Mouse (Mus musculus): ENCODE measurements around the gene Arsa.

Gene Arsa

GRCm38 (mm10) chr15:89494970-89495369 lies 17.7 kb upstream of the Arsa start:
- no peak for DNase-seq (ENCODE audit: low spot score)

- no peak for DNase-seq (ENCODE audit: low spot score)
Observed at GRCm38 (mm10) chr15:89488611-89489117, 11.4 kb upstream of the Arsa start.

- DNase-seq (ENCODE audit: low spot score): no peak
Observed at GRCm38 (mm10) chr15:89488182-89488581, 11.0 kb upstream of the Arsa start.

GRCm38 (mm10) chr15:89480584-89480983 lies 3.4 kb upstream of the Arsa start:
- DNase-seq (ENCODE audit: low spot score): peak; percentile 66

DNA sequence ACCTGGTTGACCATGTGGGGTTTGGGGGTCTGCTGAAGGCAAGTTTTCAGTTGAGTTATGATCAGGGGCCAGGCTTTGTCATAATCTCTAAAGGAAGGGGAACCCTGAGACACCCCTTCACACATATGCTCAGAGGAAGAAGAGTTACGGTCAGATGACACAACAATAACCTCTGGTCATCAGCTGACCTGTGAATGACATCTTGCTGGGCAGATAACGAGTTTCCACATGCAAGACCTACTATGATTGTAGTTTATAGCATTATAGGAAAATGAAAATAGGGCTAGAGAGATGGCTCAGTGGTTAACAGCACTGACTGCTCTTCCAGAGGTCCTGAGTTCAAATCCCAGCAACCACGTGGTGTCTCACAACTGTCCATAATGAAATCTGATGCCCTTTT lies 1.4 kb upstream of the Arsa start:
- DNase-seq (ENCODE audit: low spot score): no peak

GRCm38 (mm10) chr15:89477806-89478205 lies 581 bp upstream of the Arsa start:
- no peak for DNase-seq (ENCODE audit: low spot score)

GRCm38 (mm10) chr15:89476475-89476815 lies 780 bp downstream of the Arsa start:
- no peak for DNase-seq (ENCODE audit: low spot score)

DNA sequence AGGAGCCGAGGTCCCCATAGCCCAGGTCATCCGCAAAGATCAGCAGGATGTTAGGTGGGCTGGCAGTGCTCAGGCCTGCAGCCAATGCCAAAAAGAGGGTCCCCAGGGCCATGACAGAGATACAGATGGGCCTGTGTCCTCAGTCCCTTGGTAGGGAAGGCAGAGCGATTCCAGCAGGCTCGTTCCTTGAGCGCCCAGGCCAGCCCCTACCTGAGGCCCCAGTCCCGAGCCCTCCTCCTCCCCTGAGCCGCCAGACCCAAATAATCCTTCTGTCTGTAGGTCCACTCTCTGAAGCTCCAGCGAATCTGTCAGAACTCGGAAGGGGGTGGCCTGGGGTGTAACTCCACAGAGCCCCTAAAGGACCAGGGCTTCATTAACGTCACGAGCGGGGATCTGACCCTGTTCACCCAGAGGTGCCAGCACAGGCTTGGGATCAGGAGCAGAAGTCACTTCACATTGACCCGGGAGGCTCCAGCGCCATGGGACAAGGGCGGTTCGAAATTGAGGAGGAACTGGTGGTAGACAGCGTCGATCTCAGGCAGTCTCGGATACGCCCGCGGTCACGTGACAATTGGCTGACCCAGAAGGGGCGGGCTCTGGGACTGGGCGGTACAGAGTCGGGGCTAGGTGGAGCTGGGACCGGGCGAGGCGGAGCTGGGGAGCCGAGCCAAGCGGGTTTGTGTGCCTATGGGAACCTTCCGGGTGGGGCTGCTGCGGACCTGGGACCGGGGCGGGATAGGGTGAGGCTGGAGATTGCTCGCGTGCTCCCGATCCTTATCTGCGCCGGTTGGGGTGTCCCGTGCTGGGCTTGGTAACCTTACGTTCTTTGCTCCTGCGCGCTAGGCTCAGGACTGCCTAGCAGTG lies 1.4 kb downstream of the Arsa start:
- DNase-seq (ENCODE audit: low spot score): peak; percentile 95

- DNase-seq (ENCODE audit: low spot score): no peak
Observed at GRCm38 (mm10) chr15:89475293-89475600, 2.0 kb downstream of the Arsa start.

- DNase-seq (ENCODE audit: low spot score): no peak
Observed at GRCm38 (mm10) chr15:89474596-89475292, 2.5 kb downstream of the Arsa start.

DNA sequence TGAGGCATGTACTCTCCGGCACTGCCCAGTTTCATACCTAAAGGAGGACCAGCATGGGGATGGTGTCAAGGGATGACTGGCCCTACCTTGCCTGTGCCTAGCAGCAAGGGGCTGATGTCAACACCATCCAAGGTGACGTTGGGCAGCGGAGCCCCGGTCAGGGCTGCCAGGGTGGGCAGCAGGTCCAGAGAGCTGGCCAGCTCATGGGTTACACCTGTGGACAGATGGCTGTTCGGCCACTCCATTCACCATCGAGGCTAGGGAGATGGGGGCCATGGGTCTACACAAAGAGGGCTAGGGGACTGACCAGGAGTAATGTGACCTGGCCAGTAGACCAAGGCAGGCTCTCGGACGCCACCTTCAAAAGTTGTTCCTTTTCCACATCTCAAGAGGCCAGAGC lies 3.3 kb downstream of the Arsa start:
- DNase-seq (ENCODE audit: low spot score): no peak

- no peak for DNase-seq (ENCODE audit: low spot score)
Observed at GRCm38 (mm10) chr15:89473370-89473769, 3.9 kb downstream of the Arsa start.

DNA sequence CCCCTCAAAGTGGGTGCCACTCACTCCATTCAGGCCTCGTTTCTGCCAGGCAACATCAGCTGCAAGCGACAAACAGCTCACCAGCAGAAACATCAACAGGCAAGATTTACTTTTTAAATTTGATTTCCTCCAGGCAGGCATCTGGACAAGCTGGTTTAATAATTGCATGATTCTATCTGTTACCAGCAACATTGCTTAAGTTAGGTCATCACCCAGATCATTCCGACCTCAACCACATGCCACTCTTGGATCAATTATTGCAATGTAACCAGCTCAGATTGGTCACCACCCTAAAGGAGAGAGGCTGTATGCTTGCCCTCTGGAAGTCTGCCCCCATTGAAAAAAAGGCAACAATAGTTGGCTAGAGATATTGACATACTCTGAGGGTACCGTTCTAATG lies 5.7 kb downstream of the Arsa start:
- DNase-seq (ENCODE audit: low spot score): peak; percentile 66

DNA sequence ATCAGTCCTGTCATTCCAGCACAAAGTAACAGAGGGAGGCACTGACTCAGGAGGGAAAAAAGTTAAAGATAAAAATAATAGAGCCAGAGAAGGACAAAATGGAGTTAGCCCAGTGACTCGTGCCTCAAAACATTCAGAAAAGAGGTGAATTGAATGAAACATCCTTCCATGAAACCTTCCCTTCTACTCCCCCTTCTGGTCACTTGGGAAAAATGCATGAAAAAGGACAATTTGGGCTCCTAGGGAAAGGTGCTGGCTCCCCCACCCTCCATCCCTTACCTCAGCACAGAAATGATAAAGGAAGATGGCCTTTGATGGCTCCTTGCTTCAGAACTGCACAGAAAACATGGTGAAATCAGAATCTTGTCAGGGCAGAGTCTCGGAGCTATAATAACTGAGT lies 8.6 kb downstream of the Arsa start:
- DNase-seq (ENCODE audit: low spot score): peak; percentile 75

DNA sequence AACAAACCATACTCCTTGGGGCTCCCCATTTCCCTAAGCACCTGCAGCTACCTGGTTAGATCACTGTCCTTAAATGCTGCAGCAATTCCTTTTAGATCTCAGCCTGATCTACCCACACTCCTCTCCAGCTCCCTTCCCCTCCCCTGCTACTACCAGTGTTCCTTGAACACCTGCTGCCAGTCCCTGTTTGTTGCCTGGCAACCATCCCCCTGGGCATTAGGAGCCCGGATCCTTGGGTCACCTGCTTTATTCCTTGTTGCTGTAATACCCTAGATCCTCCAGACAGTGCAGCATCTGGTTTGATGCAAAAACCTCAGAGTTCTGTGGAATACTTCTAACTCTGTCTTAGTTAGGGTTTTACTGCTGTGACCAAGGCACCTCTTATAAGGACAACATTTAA lies 12.2 kb downstream of the Arsa start:
- DNase-seq (ENCODE audit: low spot score): peak; percentile 92

GRCm38 (mm10) chr15:89463334-89464235 lies 13.6 kb downstream of the Arsa start:
- no peak for DNase-seq (ENCODE audit: low spot score)

DNA sequence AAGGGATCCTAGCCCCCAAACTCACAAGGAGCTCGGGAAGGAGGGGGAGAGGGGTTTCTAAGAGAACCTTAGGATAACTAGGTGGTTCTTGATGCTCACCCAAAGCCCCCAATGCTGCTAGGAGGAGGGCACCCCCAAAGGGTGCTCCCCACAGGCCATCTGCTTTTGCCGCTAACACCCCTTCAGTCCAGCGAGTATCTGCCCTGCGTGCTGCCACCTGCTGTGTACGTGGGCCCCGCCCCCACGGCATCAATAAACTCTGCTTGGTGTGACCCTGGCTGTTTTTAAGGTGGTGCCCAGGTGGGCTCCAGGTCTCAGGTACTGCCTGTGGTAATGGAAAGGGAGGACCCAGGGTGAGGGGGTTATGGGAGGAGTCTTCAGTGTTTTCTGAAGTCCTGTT lies 15.0 kb downstream of the Arsa start:
- no peak for DNase-seq (ENCODE audit: low spot score)

DNA sequence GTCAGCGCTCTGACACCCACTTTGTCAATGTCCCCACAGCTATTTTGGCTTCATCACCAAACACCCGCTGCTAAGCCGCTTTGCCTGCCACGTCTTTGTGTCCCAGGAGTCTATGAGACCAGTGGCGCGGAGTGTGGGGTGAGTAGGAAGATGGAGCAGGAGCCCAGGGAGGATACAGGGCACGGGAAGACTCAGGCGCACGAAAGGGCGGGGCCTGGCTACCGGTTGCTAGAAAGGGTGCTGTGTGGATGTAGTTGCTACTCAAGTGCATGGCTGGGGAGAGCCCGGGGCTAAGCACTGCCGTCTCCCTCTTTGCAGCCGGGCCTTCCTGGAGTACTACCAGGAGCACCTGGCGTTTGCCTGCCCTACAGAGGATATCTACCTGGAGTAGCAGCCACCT lies 15.9 kb downstream of the Arsa start:
- no peak for DNase-seq (ENCODE audit: low spot score)

DNA sequence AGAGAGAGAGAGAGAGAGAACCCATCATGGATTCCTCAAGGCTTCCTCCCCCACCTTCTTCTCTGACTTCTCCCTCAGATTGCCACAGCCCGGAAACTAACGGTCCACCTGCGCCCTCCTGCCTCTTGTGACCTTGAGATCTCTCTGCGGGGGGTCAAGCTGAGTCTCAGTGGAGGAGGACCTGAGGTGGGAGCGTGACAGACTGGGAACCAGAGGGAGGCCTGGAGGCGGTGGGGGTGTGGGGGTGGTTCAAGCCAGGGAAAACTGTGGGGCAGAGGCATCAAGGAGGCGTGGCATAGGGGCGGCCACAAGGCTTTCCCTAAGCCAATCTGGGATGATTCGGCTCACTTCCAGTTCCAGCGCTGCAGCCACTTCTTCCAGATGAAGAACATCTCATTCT lies 16.9 kb downstream of the Arsa start:
- DNase-seq (ENCODE audit: low spot score): no peak

GRCm38 (mm10) chr15:89459821-89460220 lies 17.4 kb downstream of the Arsa start:
- DNase-seq (ENCODE audit: low spot score): no peak

DNA sequence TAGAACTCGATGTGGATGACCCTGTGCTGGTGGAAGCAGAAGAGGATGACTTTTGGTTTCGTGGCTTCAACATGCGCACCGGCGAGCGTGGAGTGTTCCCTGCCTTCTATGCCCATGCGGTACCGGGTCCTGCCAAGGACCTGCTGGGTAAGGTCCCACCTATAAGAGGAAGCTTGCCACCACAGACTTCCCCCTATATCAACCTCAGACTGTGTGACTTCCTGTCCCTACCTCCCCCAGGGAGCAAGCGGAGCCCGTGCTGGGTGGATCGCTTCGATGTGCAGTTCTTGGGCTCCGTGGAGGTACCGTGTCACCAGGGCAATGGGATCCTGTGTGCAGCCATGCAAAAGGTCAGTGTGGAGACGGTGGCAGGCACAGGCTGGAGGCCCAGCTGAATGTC lies 18.3 kb downstream of the Arsa start:
- DNase-seq (ENCODE audit: low spot score): no peak

DNA sequence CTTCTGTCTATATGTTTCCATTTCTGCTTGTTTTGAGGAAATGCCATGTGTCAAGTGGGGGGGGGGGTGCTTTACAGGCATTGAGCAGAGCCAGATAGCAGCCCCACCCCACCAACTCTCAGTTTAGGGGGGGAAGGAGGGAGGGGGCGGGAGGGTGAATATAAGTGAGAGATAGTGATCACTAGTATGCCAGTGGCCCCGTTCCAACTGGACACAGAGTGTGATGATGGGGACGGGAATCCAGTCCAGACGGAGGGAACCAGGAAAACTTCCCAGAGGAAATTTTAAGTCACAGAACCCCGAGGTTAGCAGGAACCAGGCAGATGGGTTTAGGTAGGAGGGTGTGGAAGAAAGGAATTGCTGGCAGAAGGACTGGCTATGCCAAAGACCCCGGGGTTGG lies 21.6 kb downstream of the Arsa start:
- no peak for DNase-seq (ENCODE audit: low spot score)

DNA sequence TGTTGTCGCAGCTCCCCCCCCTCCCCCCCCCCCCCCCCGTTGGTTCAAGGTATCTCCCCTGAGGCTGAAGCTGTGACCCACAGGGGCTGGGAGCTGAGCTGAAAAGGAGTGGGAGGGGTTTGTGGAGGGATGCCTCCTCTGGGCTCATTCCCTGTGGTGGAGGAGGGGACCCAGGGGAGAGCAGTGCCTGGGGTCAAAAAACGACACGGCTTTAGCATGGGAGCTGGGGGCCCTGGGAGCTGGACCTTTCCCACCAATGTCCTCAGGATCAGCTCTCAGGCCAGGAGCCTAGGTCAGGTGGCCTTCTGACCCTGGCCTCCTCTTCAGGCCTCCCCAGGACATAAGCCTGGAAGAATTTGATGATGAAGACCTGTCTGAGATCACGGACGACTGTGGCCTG lies 22.4 kb downstream of the Arsa start:
- peak; percentile 43 for DNase-seq (ENCODE audit: low spot score)
